ENCODE assay signal across 9 mouse cellular contexts in genomic region chr5:36831272-36831671, GRCm38 (mm10). TPM values are rescaled to one million over a fixed set of nuclear protein-coding genes. Genes with fewer than 3 reads are reported as not detected.
A peak's percentile ranks its signal among the peaks of the same experiment; 100 is the strongest.
DNase-seq lines count a peak whose midpoint lies in the region; ATAC-seq and TF ChIP-seq lines count a peak whose summit lies in the region.
"Had no signal": no experiment of that assay in that cellular context is flagged by ENCODE, and none has a peak within 500 bp of the region (broad histone marks: within the 10 kb centered on the region; RNA-seq: fewer than 3 reads in every experiment).

No protein-coding gene starts in this region.

- DNase-seq in heart, adult 11 months, result no peak
- peak; percentile 34 for DNase-seq in MEL (ENCODE audit: low read depth, low spot score)
- DNase-seq in embryonic facial prominence, embryonic 10.5 days (ENCODE audit: low spot score), result no peak
- DNase-seq in midbrain, embryonic 11.5 days (ENCODE audit: low spot score, missing footprints), result no peak
- no peak for DNase-seq in c-Kit-positive CD71-positive TER-119-positive erythroid progenitor cells, embryonic 14.5 days (ENCODE audit: low spot score)
- DNase-seq in B cell, adult 2 months, result no peak

- no peak overlapping the region for H3K9ac ChIP-seq in heart, embryonic 12.5 days
- H3K9ac ChIP-seq in MEL (ENCODE audit: control insufficient read depth, low read depth, low read length, poor library complexity, severe bottlenecking), result no peak overlapping the region
- H3K9ac ChIP-seq in midbrain, embryonic 11.5 days (ENCODE audit: low read length), result no peak overlapping the region

- H3K27me3 ChIP-seq in heart, embryonic 12.5 days (replicated peaks), result peaks cover 3% of the 10 kb centered on the region; the same call in 1 of the 2 replicates
- no peaks in the 10 kb centered on the region for H3K27me3 ChIP-seq in MEL (ENCODE audit: control insufficient read depth in 1 of 2, insufficient read depth in 2 of 2, low read length in 2 of 2)
- H3K27me3 ChIP-seq in embryonic facial prominence, embryonic 10.5 days (replicated peaks; ENCODE audit: low read depth, poor library complexity, severe bottlenecking), result no peaks in the 10 kb centered on the region
- H3K27me3 ChIP-seq in midbrain, embryonic 11.5 days (ENCODE audit: control insufficient read depth, insufficient read depth, low read length), result no peaks in the 10 kb centered on the region

- 0 out of 2 replicates have a peak overlapping the region, but pooled peaks have one; percentile 74 for H3K4me2 ChIP-seq in heart, embryonic 12.5 days
- H3K4me2 ChIP-seq in midbrain, embryonic 11.5 days, result no peak overlapping the region

- WGBS in heart, embryonic 12.5 days, result 59% methylated on average over 7 of the region's 7 CpGs
- 65% methylated on average over 7 of the region's 7 CpGs for WGBS in embryonic facial prominence, embryonic 10.5 days
- 61% methylated on average over 7 of the region's 7 CpGs for WGBS in midbrain, embryonic 11.5 days

- TF ChIP-seq POLR2A in MEL (IDR thresholded peaks at IDR 0.05; ENCODE audit: control insufficient read depth in 1 of 2, insufficient read depth in 1 of 2, low read depth in 1 of 2, low read length in 2 of 2, poor library complexity in 1 of 2), result no peak

- H3K79me2 ChIP-seq in MEL (ENCODE audit: control insufficient read depth, insufficient read depth, low read length, poor library complexity), result no peaks in the 10 kb centered on the region; the same call in 1 of the 2 replicates

- H3K9me3 ChIP-seq in heart, embryonic 12.5 days (replicated peaks), result no peaks in the 10 kb centered on the region
- no peaks in the 10 kb centered on the region for H3K9me3 ChIP-seq in MEL (replicated peaks; ENCODE audit: insufficient read depth, low read length)
- H3K9me3 ChIP-seq in embryonic facial prominence, embryonic 10.5 days, result no peaks in the 10 kb centered on the region
- H3K9me3 ChIP-seq in midbrain, embryonic 11.5 days (ENCODE audit: control insufficient read depth, low read length), result no peaks in the 10 kb centered on the region

- no peak overlapping the region for H3K27ac ChIP-seq in heart, embryonic 12.5 days (ENCODE audit: poor library complexity, severe bottlenecking)
- H3K27ac ChIP-seq in MEL (ENCODE audit: control insufficient read depth, low read depth, low read length), result no peak overlapping the region
- H3K27ac ChIP-seq in embryonic facial prominence, embryonic 10.5 days (replicated peaks), result no peak overlapping the region
- no peak overlapping the region for H3K27ac ChIP-seq in midbrain, embryonic 11.5 days (ENCODE audit: low read depth, low read length)

- no peak for TF ChIP-seq RAD21 in MEL (IDR thresholded peaks at IDR 0.05; ENCODE audit: low read depth, low read length)

- H3K4me1 ChIP-seq in heart, embryonic 12.5 days (replicated peaks), result 0 out of 2 replicates have a peak, but pooled peaks cover 11% of the 10 kb centered on the region
- H3K4me1 ChIP-seq in MEL (ENCODE audit: control insufficient read depth in 1 of 2, insufficient read depth in 2 of 2, low read length in 2 of 2), result peaks cover 0 to 13% of the 10 kb centered on the region in 2 experiments; a peak in 2 of 4 replicates
- peaks cover 21% of the 10 kb centered on the region for H3K4me1 ChIP-seq in embryonic facial prominence, embryonic 10.5 days
- peaks cover 4% of the 10 kb centered on the region; the same call in 1 of the 2 replicates for H3K4me1 ChIP-seq in midbrain, embryonic 11.5 days (ENCODE audit: control insufficient read depth, insufficient read depth, low read length)

- TF ChIP-seq EP300 in MEL (IDR thresholded peaks at IDR 0.05; ENCODE audit: low read depth in 1 of 2, low read length in 2 of 2), result no peak

- no peak for ATAC-seq in heart, embryonic 12.5 days (ENCODE audit: insufficient number of reproducible peaks, low FRiP score)
- ATAC-seq in midbrain, embryonic 11.5 days (ENCODE audit: low FRiP score), result peak; percentile 14; the same call in 1 of the 2 replicates
- no peak for ATAC-seq in erythroid progenitor cell, adult 5-6 weeks (replicated peaks; ENCODE audit: low FRiP score, poor library complexity, severe bottlenecking)

- no peak overlapping the region for H3K4me3 ChIP-seq in heart, embryonic 12.5 days
- no peak overlapping the region for H3K4me3 ChIP-seq in MEL (ENCODE audit: control insufficient read depth in 1 of 2, insufficient read depth in 1 of 2, low read depth in 2 of 2, low read length in 2 of 2)
- 0 out of 2 replicates have a peak overlapping the region, but pooled peaks have one; percentile 79 for H3K4me3 ChIP-seq in embryonic facial prominence, embryonic 10.5 days
- no peak overlapping the region for H3K4me3 ChIP-seq in midbrain, embryonic 11.5 days (ENCODE audit: low read depth, low read length)

- TF ChIP-seq CTCF in MEL (IDR thresholded peaks at IDR 0.05 in 2 of 3, conservative IDR thresholded peaks at IDR 0.05 in 1 of 3; ENCODE audit: control insufficient read depth in 1 of 3, insufficient read depth in 1 of 3, low read depth in 2 of 3, low read length in 3 of 3, poor library complexity in 1 of 3, severe bottlenecking in 1 of 3), result no peak; a peak in 1 of 6 replicates

- H3K36me3 ChIP-seq in heart, embryonic 12.5 days, result peaks cover 16% of the 10 kb centered on the region
- peaks cover 2 to 3% of the 10 kb centered on the region in 2 experiments; a peak in 1 of 4 replicates for H3K36me3 ChIP-seq in MEL (ENCODE audit: control insufficient read depth in 1 of 2, insufficient read depth in 2 of 2, low read length in 2 of 2)
- H3K36me3 ChIP-seq in embryonic facial prominence, embryonic 10.5 days (replicated peaks), result peaks cover 16% of the 10 kb centered on the region
- no peaks in the 10 kb centered on the region for H3K36me3 ChIP-seq in midbrain, embryonic 11.5 days (ENCODE audit: control insufficient read depth, insufficient read depth, low read length)

TF ChIP-seq in MEL, 35 proteins besides CTCF, POLR2A, EP300 and RAD21:
- TF ChIP-seq MXI1 (IDR thresholded peaks at IDR 0.05; ENCODE audit: low read depth, low read length) (no peak), JUND (IDR thresholded peaks at IDR 0.05; ENCODE audit: low read depth, low read length) (no peak), GATA1 (IDR thresholded peaks at IDR 0.05; ENCODE audit: low read depth, low read length) (no peak), KAT2A (conservative IDR thresholded peaks at IDR 0.05; ENCODE audit: low read depth, low read length) (peak; percentile 36; the same call in 1 of the 2 replicates), HCFC1 (IDR thresholded peaks at IDR 0.05; ENCODE audit: low read depth, low read length) (peak; percentile 86)

RNA-seq across cellular contexts. Expression of gene Man2b2, which starts 0.8 kb away (rescaled TPM):
- polyA plus RNA-seq in heart, embryonic 12.5 days (2016; fragmentation: Nextera tagmentation; extraction: Ambion mirVana), result 18.4 and 19.7 TPM in 2 replicates
- total RNA-seq in MEL (2012; rRNA removed), result 9.3 and 11.4 TPM in 2 replicates
- 10 to 100 TPM in 1 of 2 experiments, not detected in 1; 37.1 TPM for polyA plus RNA-seq in MEL (2012; ENCODE audit: insufficient read depth in 1 of 2, insufficient read length in 2 of 2, low read depth in 1 of 2, low replicate concordance in 2 of 2, missing spikeins in 1 of 2)
- 9.6 and 11.1 TPM in 2 replicates for polyA plus RNA-seq in embryonic facial prominence, embryonic 10.5 days (2016; fragmentation: Nextera tagmentation; extraction: Ambion mirVana)
- polyA plus RNA-seq in midbrain, embryonic 11.5 days (2014; fragmentation: Nextera tagmentation; extraction: Ambion mirVana), result 11.9 and 12.4 TPM in 2 replicates
- total RNA-seq in erythroid progenitor cell, adult 5-6 weeks (2015; ENCODE audit: low replicate concordance), result 7.2 and 14.3 TPM in 2 replicates
- total RNA-seq in erythroid progenitor cell, adult 5-6 weeks (2017; ENCODE audit: low replicate concordance), result 2.7 and 3.8 TPM in 2 replicates

RNA-seq across cellular contexts. Expression of gene Mrfap1, which starts 34.7 kb away (rescaled TPM):
- 426 and 435 TPM in 2 replicates for polyA plus RNA-seq in heart, embryonic 12.5 days (2016; fragmentation: Nextera tagmentation; extraction: Ambion mirVana)
- total RNA-seq in MEL (2012; rRNA removed), result 206 and 211 TPM in 2 replicates
- 100 to 1,000 TPM in 1 of 2 experiments, not detected in 1; 267 TPM for polyA plus RNA-seq in MEL (2012; ENCODE audit: insufficient read depth in 1 of 2, insufficient read length in 2 of 2, low read depth in 1 of 2, low replicate concordance in 2 of 2, missing spikeins in 1 of 2)
- 494 and 508 TPM in 2 replicates for polyA plus RNA-seq in embryonic facial prominence, embryonic 10.5 days (2016; fragmentation: Nextera tagmentation; extraction: Ambion mirVana)
- polyA plus RNA-seq in midbrain, embryonic 11.5 days (2014; fragmentation: Nextera tagmentation; extraction: Ambion mirVana), result 615 and 623 TPM in 2 replicates
- total RNA-seq in erythroid progenitor cell, adult 5-6 weeks (2015; ENCODE audit: low replicate concordance), result 94.1 and 105 TPM in 2 replicates
- total RNA-seq in erythroid progenitor cell, adult 5-6 weeks (2017; ENCODE audit: low replicate concordance), result 94.0 and 125 TPM in 2 replicates

RNA-seq across cellular contexts. Expression of gene Ppp2r2c, which starts 37.0 kb away (rescaled TPM):
- polyA plus RNA-seq in heart, embryonic 12.5 days (2016; fragmentation: Nextera tagmentation; extraction: Ambion mirVana), result 0.04 and 0.14 TPM in 2 replicates
- not detected in 2 replicates for total RNA-seq in MEL (2012; rRNA removed)
- not detected for polyA plus RNA-seq in MEL (2012; ENCODE audit: insufficient read depth in 1 of 2, insufficient read length in 2 of 2, low read depth in 1 of 2, low replicate concordance in 2 of 2, missing spikeins in 1 of 2)
- 0.73 and 1.2 TPM in 2 replicates for polyA plus RNA-seq in embryonic facial prominence, embryonic 10.5 days (2016; fragmentation: Nextera tagmentation; extraction: Ambion mirVana)
- polyA plus RNA-seq in midbrain, embryonic 11.5 days (2014; fragmentation: Nextera tagmentation; extraction: Ambion mirVana), result 1.2 TPM in 2 replicates
- total RNA-seq in erythroid progenitor cell, adult 5-6 weeks (2015; ENCODE audit: low replicate concordance), result not detected in 2 replicates
- total RNA-seq in erythroid progenitor cell, adult 5-6 weeks (2017; ENCODE audit: low replicate concordance), result not detected in 2 replicates
- polyA plus RNA-seq: liver, adult 2 months had no signal
